Mouse (Mus musculus): ENCODE data around the gene Hist1h2ae. TPM values are rescaled to one million over a fixed set of nuclear protein-coding genes. Genes with fewer than 3 reads are reported as not detected.

Hist1h2ae gene
- 53.3 and 77.8 TPM in 2 replicates for polyA plus RNA-seq (2015; fragmentation: Nextera tagmentation; extraction: Ambion mirVana)

- 0% methylated on average over 18 of the region's 18 CpGs for WGBS
- ATAC-seq (ENCODE audit: insufficient number of reproducible peaks, low FRiP score, low TSS enrichment, low read depth): peak; percentile 90
- Histone ChIP-seq H3K9ac (peak within 1 kb of the TSS; percentile 47), H3K9me3 (replicated peaks) (no peaks in the 10 kb centered on the region), H3K36me3 (no peaks in the 10 kb centered on the region), H3K4me3 (replicated peaks) (peak within 1 kb of the TSS; percentile 49), H3K27ac (replicated peaks) (peak within 1 kb of the TSS; percentile 96), H3K4me2 (replicated peaks) (peak within 1 kb of the TSS; percentile 59), H3K27me3 (no peaks in the 10 kb centered on the region), H3K4me1 (peaks cover 17% of the 10 kb centered on the region)
Observed at GRCm38 (mm10) chr13:23571022-23571503, at the start of gene Hist1h2ae, which contains the start of gene Hist1h2bg. Hist1h2ae (minus strand) TSS chr13:23571220. Hist1h2bg (plus strand) TSS chr13:23571396.

- ATAC-seq (ENCODE audit: insufficient number of reproducible peaks, low FRiP score, low TSS enrichment, low read depth): no peak
- 38% methylated on average over 12 of the region's 12 CpGs for WGBS
Observed at GRCm38 (mm10) chr13:23620056-23620732, 49.2 kb upstream of the Hist1h2ae start.

GRCm38 (mm10) chr13:23611638-23612037, 40.6 kb upstream of the Hist1h2ae start:
- 85% methylated on average over 3 of the region's 3 CpGs for WGBS

More at GRCm38 (mm10) chr13:23620056-23620732, 49.2 kb upstream of the Hist1h2ae start:
- H3K4me3 ChIP-seq (replicated peaks): peak overlapping the region; percentile 54
- H3K36me3 ChIP-seq: no peaks in the 10 kb centered on the region
- H3K9ac ChIP-seq: peak overlapping the region; percentile 50
- H3K27me3 ChIP-seq: no peaks in the 10 kb centered on the region
- H3K4me2 ChIP-seq (replicated peaks): peak overlapping the region; percentile 86
- no peaks in the 10 kb centered on the region for H3K9me3 ChIP-seq (replicated peaks)
- peaks cover 10% of the 10 kb centered on the region for H3K4me1 ChIP-seq
- peak overlapping the region; percentile 98 for H3K27ac ChIP-seq (replicated peaks)

GRCm38 (mm10) chr13:23610393-23610792, 39.4 kb upstream of the Hist1h2ae start:
- ATAC-seq (ENCODE audit: insufficient number of reproducible peaks, low FRiP score, low TSS enrichment, low read depth): no peak
- H3K27ac ChIP-seq (replicated peaks): no peak overlapping the region
- 59% methylated on average over 2 of the region's 2 CpGs for WGBS

More at GRCm38 (mm10) chr13:23611638-23612037, 40.6 kb upstream of the Hist1h2ae start:
- no peaks in the 10 kb centered on the region for H3K4me1 ChIP-seq
- ATAC-seq (ENCODE audit: insufficient number of reproducible peaks, low FRiP score, low TSS enrichment, low read depth): no peak
- H3K27me3 ChIP-seq: no peaks in the 10 kb centered on the region
- no peak overlapping the region for H3K27ac ChIP-seq (replicated peaks)
- no peak overlapping the region for H3K4me2 ChIP-seq (replicated peaks)
- H3K9ac ChIP-seq: no peak overlapping the region
- no peak overlapping the region for H3K4me3 ChIP-seq (replicated peaks)
- H3K9me3 ChIP-seq (replicated peaks): no peaks in the 10 kb centered on the region
- H3K36me3 ChIP-seq: no peaks in the 10 kb centered on the region

GRCm38 (mm10) chr13:23609844-23610243, 38.8 kb upstream of the Hist1h2ae start:
- Histone ChIP-seq H3K9ac (no peak overlapping the region), H3K27me3 (no peaks in the 10 kb centered on the region), H3K4me1 (no peaks in the 10 kb centered on the region), H3K4me2 (replicated peaks) (no peak overlapping the region), H3K4me3 (replicated peaks) (no peak overlapping the region), H3K9me3 (replicated peaks) (no peaks in the 10 kb centered on the region), H3K36me3 (no peaks in the 10 kb centered on the region), H3K27ac (replicated peaks) (no peak overlapping the region)
- ATAC-seq (ENCODE audit: insufficient number of reproducible peaks, low FRiP score, low TSS enrichment, low read depth): no peak

More at GRCm38 (mm10) chr13:23610393-23610792, 39.4 kb upstream of the Hist1h2ae start:
- Histone ChIP-seq H3K9ac (no peak overlapping the region), H3K4me1 (no peaks in the 10 kb centered on the region), H3K36me3 (no peaks in the 10 kb centered on the region), H3K9me3 (replicated peaks) (no peaks in the 10 kb centered on the region), H3K4me2 (replicated peaks) (no peak overlapping the region), H3K27me3 (no peaks in the 10 kb centered on the region), H3K4me3 (replicated peaks) (no peak overlapping the region)

GRCm38 (mm10) chr13:23609209-23609608, 38.2 kb upstream of the Hist1h2ae start:
- H3K4me3 ChIP-seq (replicated peaks): no peak overlapping the region
- no peaks in the 10 kb centered on the region for H3K36me3 ChIP-seq
- H3K9ac ChIP-seq: no peak overlapping the region
- H3K27me3 ChIP-seq: no peaks in the 10 kb centered on the region
- no peaks in the 10 kb centered on the region for H3K4me1 ChIP-seq
- 84% methylated on average over 4 of the region's 4 CpGs for WGBS
- ATAC-seq (ENCODE audit: insufficient number of reproducible peaks, low FRiP score, low TSS enrichment, low read depth): no peak
- no peak overlapping the region for H3K27ac ChIP-seq (replicated peaks)
- H3K9me3 ChIP-seq (replicated peaks): no peaks in the 10 kb centered on the region
- H3K4me2 ChIP-seq (replicated peaks): no peak overlapping the region

- Histone ChIP-seq H3K36me3 (no peaks in the 10 kb centered on the region), H3K27ac (replicated peaks) (no peak overlapping the region), H3K4me3 (replicated peaks) (no peak overlapping the region), H3K27me3 (no peaks in the 10 kb centered on the region), H3K9ac (no peak overlapping the region), H3K4me2 (replicated peaks) (no peak overlapping the region), H3K9me3 (replicated peaks) (no peaks in the 10 kb centered on the region), H3K4me1 (no peaks in the 10 kb centered on the region)
- ATAC-seq (ENCODE audit: insufficient number of reproducible peaks, low FRiP score, low TSS enrichment, low read depth): no peak
- 90% methylated on average over 3 of the region's 3 CpGs for WGBS
Observed at GRCm38 (mm10) chr13:23605052-23605451, 34.0 kb upstream of the Hist1h2ae start.

GRCm38 (mm10) chr13:23604452-23604851, 33.4 kb upstream of the Hist1h2ae start:
- no peak overlapping the region for H3K4me2 ChIP-seq (replicated peaks)
- no peak overlapping the region for H3K9ac ChIP-seq
- no peaks in the 10 kb centered on the region for H3K9me3 ChIP-seq (replicated peaks)
- no peaks in the 10 kb centered on the region for H3K4me1 ChIP-seq
- no peak overlapping the region for H3K4me3 ChIP-seq (replicated peaks)
- no peak for ATAC-seq (ENCODE audit: insufficient number of reproducible peaks, low FRiP score, low TSS enrichment, low read depth)
- H3K27ac ChIP-seq (replicated peaks): no peak overlapping the region
- H3K27me3 ChIP-seq: no peaks in the 10 kb centered on the region
- WGBS: 83% methylated on average over 3 of the region's 3 CpGs
- H3K36me3 ChIP-seq: no peaks in the 10 kb centered on the region

- H3K36me3 ChIP-seq: no peaks in the 10 kb centered on the region
- no peak overlapping the region for H3K4me3 ChIP-seq (replicated peaks)
- H3K27ac ChIP-seq (replicated peaks): no peak overlapping the region
- WGBS: 74% methylated on average over 7 of the region's 7 CpGs
- no peaks in the 10 kb centered on the region for H3K4me1 ChIP-seq
- no peaks in the 10 kb centered on the region for H3K27me3 ChIP-seq
- no peaks in the 10 kb centered on the region for H3K9me3 ChIP-seq (replicated peaks)
- ATAC-seq (ENCODE audit: insufficient number of reproducible peaks, low FRiP score, low TSS enrichment, low read depth): no peak
- no peak overlapping the region for H3K9ac ChIP-seq
- H3K4me2 ChIP-seq (replicated peaks): no peak overlapping the region
Observed at GRCm38 (mm10) chr13:23603182-23603699, 32.2 kb upstream of the Hist1h2ae start.

GRCm38 (mm10) chr13:23597957-23598356, 26.9 kb upstream of the Hist1h2ae start:
- Histone ChIP-seq H3K9ac (no peak overlapping the region), H3K4me3 (replicated peaks) (no peak overlapping the region), H3K9me3 (replicated peaks) (no peaks in the 10 kb centered on the region), H3K36me3 (no peaks in the 10 kb centered on the region), H3K4me2 (replicated peaks) (no peak overlapping the region), H3K27me3 (no peaks in the 10 kb centered on the region), H3K4me1 (no peaks in the 10 kb centered on the region), H3K27ac (replicated peaks) (no peak overlapping the region)
- WGBS: 6% methylated on average over 9 of the region's 9 CpGs
- ATAC-seq (ENCODE audit: insufficient number of reproducible peaks, low FRiP score, low TSS enrichment, low read depth): no peak

- no peak for ATAC-seq (ENCODE audit: insufficient number of reproducible peaks, low FRiP score, low TSS enrichment, low read depth)
- Histone ChIP-seq H3K4me2 (replicated peaks) (no peak overlapping the region), H3K36me3 (no peaks in the 10 kb centered on the region), H3K4me3 (replicated peaks) (no peak overlapping the region), H3K27ac (replicated peaks) (no peak overlapping the region), H3K4me1 (no peaks in the 10 kb centered on the region), H3K9ac (no peak overlapping the region), H3K9me3 (replicated peaks) (no peaks in the 10 kb centered on the region), H3K27me3 (no peaks in the 10 kb centered on the region)
- WGBS: 75% methylated on average over 7 of the region's 7 CpGs
Observed at GRCm38 (mm10) chr13:23595622-23596372, 24.8 kb upstream of the Hist1h2ae start.

Data from embryonic facial prominence, embryonic 15.5 days (tissue).